Mouse (Mus musculus): ENCODE results near the gene Gas7. TPM values are rescaled to one million over a fixed set of nuclear protein-coding genes. Genes with fewer than 3 reads are reported as not detected.

Gas7 gene
- polyA plus RNA-seq, 1 experiment from 2014 or later = 2.7 TPM

- no peak for DNase-seq
- no peak overlapping the region for H3K27ac ChIP-seq (ENCODE audit: low read depth)
- H3K4me2 ChIP-seq (ENCODE audit: low read depth, low read length) = no peak overlapping the region
- no peak overlapping the region for H3K9ac ChIP-seq (replicated peaks)
- no peaks in the 10 kb centered on the region for H3K27me3 ChIP-seq (ENCODE audit: insufficient read depth, low read length)
- no peak for ATAC-seq
- 66% methylated on average over 2 of the region's 2 CpGs for WGBS (ENCODE audit: insufficient replicate concordance)
- H3K36me3 ChIP-seq (replicated peaks; ENCODE audit: insufficient read depth, low read length) = no peaks in the 10 kb centered on the region
- H3K4me1 ChIP-seq (ENCODE audit: insufficient read depth) = peaks cover 30% of the 10 kb centered on the region
- H3K4me3 ChIP-seq (ENCODE audit: low read depth, low read length) = no peak overlapping the region
- TF ChIP-seq EP300 (IDR thresholded peaks at IDR 0.05; ENCODE audit: low read depth) = no peak
- no peak for TF ChIP-seq CTCF (IDR thresholded peaks at IDR 0.05; ENCODE audit: low read depth)
- H3K9me3 ChIP-seq (ENCODE audit: low read length) = no peaks in the 10 kb centered on the region
Measured at GRCm38 (mm10) chr11:67524731-67525130, 69.5 kb downstream of the Gas7 start.

- no peak overlapping the region for H3K9ac ChIP-seq (replicated peaks)
- ATAC-seq = no peak
- WGBS (ENCODE audit: insufficient replicate concordance) = 55% methylated on average over 3 of the region's 3 CpGs
- no peak for DNase-seq
- no peak overlapping the region for H3K27ac ChIP-seq (ENCODE audit: low read depth)
- no peaks in the 10 kb centered on the region for H3K27me3 ChIP-seq (ENCODE audit: insufficient read depth, low read length)
- H3K36me3 ChIP-seq (replicated peaks; ENCODE audit: insufficient read depth, low read length) = no peaks in the 10 kb centered on the region
- TF ChIP-seq EP300 (IDR thresholded peaks at IDR 0.05; ENCODE audit: low read depth) = no peak
- TF ChIP-seq CTCF (IDR thresholded peaks at IDR 0.05; ENCODE audit: low read depth) = no peak
- H3K4me1 ChIP-seq (ENCODE audit: insufficient read depth) = peaks cover 30% of the 10 kb centered on the region
- H3K9me3 ChIP-seq (ENCODE audit: low read length) = no peaks in the 10 kb centered on the region
- H3K4me2 ChIP-seq (ENCODE audit: low read depth, low read length) = no peak overlapping the region
- no peak overlapping the region for H3K4me3 ChIP-seq (ENCODE audit: low read depth, low read length)
Measured at GRCm38 (mm10) chr11:67525841-67526240, 70.6 kb downstream of the Gas7 start.

- peak; percentile 94 for ATAC-seq
- DNase-seq = peak; percentile 81
- Histone ChIP-seq H3K27me3 (ENCODE audit: insufficient read depth, low read length) (no peaks in the 10 kb centered on the region), H3K9ac (replicated peaks) (0 out of 2 replicates have a peak overlapping the region, but pooled peaks have one; percentile 6), H3K9me3 (ENCODE audit: low read length) (no peaks in the 10 kb centered on the region), H3K27ac (ENCODE audit: low read depth) (peak overlapping the region; percentile 78), H3K36me3 (replicated peaks; ENCODE audit: insufficient read depth, low read length) (no peaks in the 10 kb centered on the region), H3K4me1 (ENCODE audit: insufficient read depth) (peaks cover 30% of the 10 kb centered on the region), H3K4me2 (ENCODE audit: low read depth, low read length) (peak overlapping the region; percentile 30; the same call in 1 of the 2 replicates), H3K4me3 (ENCODE audit: low read depth, low read length) (no peak overlapping the region)
- 52% methylated on average over 12 of the region's 12 CpGs for WGBS (ENCODE audit: insufficient replicate concordance)
- TF ChIP-seq CTCF (IDR thresholded peaks at IDR 0.05; ENCODE audit: low read depth) (no peak), EP300 (IDR thresholded peaks at IDR 0.05; ENCODE audit: low read depth) (no peak; the same call in 1 of the 2 replicates)
Measured at GRCm38 (mm10) chr11:67526621-67527545, 71.6 kb downstream of the Gas7 start.

GRCm38 (mm10) chr11:67531286-67531685 lies 76.0 kb downstream of the Gas7 start:
- Histone ChIP-seq H3K27me3 (ENCODE audit: insufficient read depth, low read length) (no peaks in the 10 kb centered on the region), H3K27ac (ENCODE audit: low read depth) (no peak overlapping the region), H3K4me2 (ENCODE audit: low read depth, low read length) (no peak overlapping the region), H3K4me1 (ENCODE audit: insufficient read depth) (peaks cover 14% of the 10 kb centered on the region), H3K9ac (replicated peaks) (no peak overlapping the region), H3K9me3 (ENCODE audit: low read length) (no peaks in the 10 kb centered on the region), H3K36me3 (replicated peaks; ENCODE audit: insufficient read depth, low read length) (no peaks in the 10 kb centered on the region), H3K4me3 (ENCODE audit: low read depth, low read length) (no peak overlapping the region)
- ATAC-seq (no peak), DNase-seq (no peak)
- TF ChIP-seq CTCF (IDR thresholded peaks at IDR 0.05; ENCODE audit: low read depth) = no peak
- no peak for TF ChIP-seq EP300 (IDR thresholded peaks at IDR 0.05; ENCODE audit: low read depth)
- 69% methylated on average over 2 of the region's 2 CpGs for WGBS (ENCODE audit: insufficient replicate concordance)

- Histone ChIP-seq H3K9ac (replicated peaks) (no peak overlapping the region), H3K4me3 (ENCODE audit: low read depth, low read length) (no peak overlapping the region), H3K4me2 (ENCODE audit: low read depth, low read length) (no peak overlapping the region), H3K9me3 (ENCODE audit: low read length) (no peaks in the 10 kb centered on the region), H3K27ac (ENCODE audit: low read depth) (no peak overlapping the region), H3K27me3 (ENCODE audit: insufficient read depth, low read length) (no peaks in the 10 kb centered on the region), H3K4me1 (ENCODE audit: insufficient read depth) (peaks cover 9% of the 10 kb centered on the region), H3K36me3 (replicated peaks; ENCODE audit: insufficient read depth, low read length) (no peaks in the 10 kb centered on the region)
- ATAC-seq (no peak), DNase-seq (no peak)
- 58% methylated on average over 6 of the region's 6 CpGs for WGBS (ENCODE audit: insufficient replicate concordance)
- TF ChIP-seq EP300 (IDR thresholded peaks at IDR 0.05; ENCODE audit: low read depth) (no peak), CTCF (IDR thresholded peaks at IDR 0.05; ENCODE audit: low read depth) (no peak)
Measured at GRCm38 (mm10) chr11:67531926-67532565, 76.8 kb downstream of the Gas7 start.

GRCm38 (mm10) chr11:67532728-67533127 lies 77.5 kb downstream of the Gas7 start:
- TF ChIP-seq CTCF (IDR thresholded peaks at IDR 0.05; ENCODE audit: low read depth) (no peak), EP300 (IDR thresholded peaks at IDR 0.05; ENCODE audit: low read depth) (no peak)
- 82% methylated on average over 10 of the region's 10 CpGs for WGBS (ENCODE audit: insufficient replicate concordance)
- no peaks in the 10 kb centered on the region for H3K9me3 ChIP-seq (ENCODE audit: low read length)
- no peak overlapping the region for H3K4me2 ChIP-seq (ENCODE audit: low read depth, low read length)
- ATAC-seq = no peak
- H3K27me3 ChIP-seq (ENCODE audit: insufficient read depth, low read length) = no peaks in the 10 kb centered on the region
- peaks cover 2% of the 10 kb centered on the region; the same call in 1 of the 2 replicates for H3K4me1 ChIP-seq (ENCODE audit: insufficient read depth)
- H3K9ac ChIP-seq (replicated peaks) = no peak overlapping the region
- no peak overlapping the region for H3K4me3 ChIP-seq (ENCODE audit: low read depth, low read length)
- H3K36me3 ChIP-seq (replicated peaks; ENCODE audit: insufficient read depth, low read length) = no peaks in the 10 kb centered on the region
- no peak for DNase-seq
- no peak overlapping the region for H3K27ac ChIP-seq (ENCODE audit: low read depth)
